Mouse (Mus musculus) kidney, adult 9 months (tissue): Measurements from ENCODE around the gene Tvp23b.

Source experiments
- DNase-seq: peaks from one replicate; pipeline ENCODE4 v3.0.0; 2022

Tvp23b gene

DNA sequence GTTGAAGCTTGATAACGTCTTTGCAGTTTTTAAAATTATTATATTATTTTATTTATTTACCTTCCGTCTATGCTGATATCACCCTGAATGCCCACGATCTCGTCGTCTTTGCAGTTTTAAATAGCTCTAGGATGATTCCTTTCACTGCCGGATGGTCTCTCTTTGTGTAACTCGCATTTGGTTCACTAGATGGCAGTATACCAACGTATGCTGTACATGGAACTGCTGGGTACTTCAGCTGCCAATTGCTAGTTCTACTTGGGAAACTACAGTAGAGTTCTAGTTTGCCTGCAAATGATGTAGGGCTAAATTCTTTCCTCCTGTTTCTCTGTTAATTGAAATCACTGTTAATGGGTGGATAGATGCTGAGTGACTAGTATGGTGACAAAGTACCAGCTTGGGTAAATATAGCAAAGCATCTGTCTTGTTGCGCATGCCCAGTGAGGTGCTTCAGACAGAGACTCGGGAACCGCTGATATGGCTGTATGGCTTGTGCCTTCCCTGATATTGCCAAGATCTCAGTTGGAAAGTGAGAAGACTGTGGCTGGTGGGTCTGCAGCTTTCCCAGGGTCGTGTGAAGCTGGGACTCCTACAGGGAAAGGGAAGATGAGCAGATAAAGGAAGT lies 22.6 kb downstream of the Tvp23b start:
- DNase-seq = peak; percentile 80

DNA sequence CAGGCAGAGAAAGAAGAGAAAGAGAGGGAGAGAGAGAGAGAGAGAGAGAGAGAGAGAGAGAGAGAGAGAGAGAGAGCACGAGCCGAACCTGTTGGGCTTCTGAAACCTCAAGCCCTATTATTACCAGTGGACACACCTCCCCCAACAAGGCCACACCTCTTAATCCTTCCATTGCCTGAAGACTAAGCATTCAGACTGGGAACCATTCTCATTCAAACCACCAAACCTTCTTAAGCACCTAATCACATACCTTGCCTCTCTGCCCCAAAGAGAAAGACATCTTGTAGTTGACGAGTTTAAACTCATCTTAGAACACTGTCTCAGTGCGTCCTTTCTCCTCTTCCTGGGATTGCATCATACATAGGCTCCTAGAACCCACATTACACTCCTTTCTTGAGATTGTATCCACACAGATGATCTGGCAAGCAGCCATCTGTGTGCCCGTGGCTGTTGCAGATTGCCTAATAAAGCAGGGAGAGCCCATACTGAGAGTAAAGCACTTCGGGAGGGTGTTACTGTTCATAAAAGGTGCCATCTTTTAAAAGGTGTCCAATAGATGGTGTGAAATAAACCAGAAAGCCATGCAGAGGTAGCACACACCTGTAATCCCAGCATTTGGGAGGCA lies 24.7 kb downstream of the Tvp23b start:
- DNase-seq = no peak

DNA sequence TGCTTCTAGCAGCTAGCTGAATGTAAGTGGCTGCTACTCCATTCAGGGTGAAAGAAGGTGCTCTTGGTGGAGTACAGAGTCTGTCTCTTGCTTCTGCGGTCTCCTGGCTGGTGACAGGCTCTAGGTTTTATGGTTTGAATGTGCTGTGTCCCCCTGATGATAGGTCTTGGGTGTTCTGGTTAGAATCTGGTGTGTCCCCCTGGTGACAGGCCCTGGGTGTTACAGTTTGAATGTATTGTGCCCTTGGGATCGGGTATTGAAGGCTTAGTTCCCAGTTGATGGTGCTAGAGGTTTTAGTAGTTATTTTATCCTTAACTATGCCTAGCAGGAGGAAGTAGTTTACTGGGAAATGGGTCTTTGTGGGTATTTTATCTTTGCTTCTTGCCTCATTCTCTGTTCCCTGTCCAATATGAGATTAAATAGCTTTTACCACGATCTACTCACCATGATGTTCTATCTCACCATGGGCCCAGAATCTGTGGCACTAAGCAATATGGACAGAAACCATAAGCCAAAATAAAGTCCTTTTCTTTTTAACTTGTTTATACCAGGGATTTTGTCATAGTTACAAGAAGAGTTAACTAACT lies 30.6 kb downstream of the Tvp23b start:
- no peak for DNase-seq

DNA sequence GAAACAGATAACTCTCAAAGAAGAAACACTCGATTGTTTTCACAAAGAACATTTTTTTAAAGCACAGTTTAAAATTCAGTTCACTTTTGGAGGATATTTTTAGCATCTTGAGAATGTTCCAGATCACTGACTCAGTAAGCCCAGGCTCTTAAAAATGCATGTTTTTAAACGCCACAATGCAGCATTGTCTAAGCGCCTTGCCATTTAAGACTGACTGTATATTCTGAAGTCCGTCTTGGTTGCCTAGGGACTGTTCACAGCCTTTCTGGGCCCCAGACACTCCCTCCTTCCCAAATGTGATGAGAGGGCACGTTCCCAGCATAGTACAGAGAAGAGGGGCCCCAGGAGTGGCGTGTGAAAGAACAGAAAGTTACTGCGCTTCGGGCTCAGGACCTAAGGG lies 32.1 kb downstream of the Tvp23b start:
- DNase-seq = no peak

DNA sequence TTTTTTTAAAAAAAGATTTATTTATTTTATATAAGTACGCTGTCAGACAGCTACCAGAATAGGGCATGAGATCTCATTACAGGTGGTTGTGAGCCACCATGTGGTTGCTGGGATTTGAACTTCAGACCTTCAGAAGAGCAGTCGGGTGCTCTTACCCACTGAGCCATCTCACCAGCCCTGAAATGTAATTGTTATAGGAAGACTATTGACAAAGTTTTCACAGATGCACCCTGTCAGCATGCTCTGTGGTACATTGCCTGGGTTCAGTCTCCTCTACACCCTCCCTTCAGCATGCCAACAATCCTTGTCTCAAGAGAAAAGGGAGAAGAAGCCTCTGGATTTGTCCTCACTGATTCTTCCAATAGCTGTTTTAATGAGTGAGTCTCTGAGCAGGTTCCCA lies 33.9 kb downstream of the Tvp23b start:
- no peak for DNase-seq

DNA sequence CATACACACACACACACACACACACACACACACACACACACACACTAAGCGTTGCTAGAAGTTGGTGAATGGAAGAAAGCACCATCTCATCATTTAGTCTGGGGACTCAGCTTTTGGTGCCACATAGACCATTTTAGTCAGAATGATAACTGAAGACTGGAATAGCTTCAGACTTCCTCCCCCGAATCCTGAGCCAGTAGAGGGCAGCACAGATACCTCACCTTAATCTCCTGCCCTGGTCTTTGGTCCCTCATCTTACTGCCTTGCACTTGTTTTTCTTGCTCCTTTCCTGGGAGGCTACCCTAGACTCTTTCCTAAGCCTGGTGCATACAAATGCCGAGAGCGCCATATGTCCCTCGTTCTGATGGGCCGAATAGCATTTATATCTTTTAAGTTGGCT lies 35.3 kb downstream of the Tvp23b start:
- peak; percentile 20 for DNase-seq

DNA sequence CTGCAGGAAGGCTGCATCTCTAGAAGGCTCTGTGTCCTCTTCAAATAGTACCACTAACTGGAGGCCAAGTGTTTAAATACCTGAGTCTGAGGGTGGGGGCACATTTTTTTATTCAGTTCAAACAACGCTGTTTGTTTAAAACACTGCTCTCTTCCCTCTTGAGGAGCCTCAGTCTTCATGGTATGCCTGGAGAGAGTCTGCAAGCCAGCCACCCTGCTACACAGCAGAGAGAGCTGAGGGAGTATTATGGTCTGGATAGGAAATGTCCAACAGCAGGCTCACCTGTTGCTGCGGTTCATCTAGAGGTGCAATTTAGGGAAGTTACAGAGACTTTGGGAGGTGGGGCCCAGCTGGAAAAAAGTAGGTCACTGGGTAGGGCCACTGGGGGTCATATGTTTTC lies 36.2 kb downstream of the Tvp23b start:
- no peak for DNase-seq

DNA sequence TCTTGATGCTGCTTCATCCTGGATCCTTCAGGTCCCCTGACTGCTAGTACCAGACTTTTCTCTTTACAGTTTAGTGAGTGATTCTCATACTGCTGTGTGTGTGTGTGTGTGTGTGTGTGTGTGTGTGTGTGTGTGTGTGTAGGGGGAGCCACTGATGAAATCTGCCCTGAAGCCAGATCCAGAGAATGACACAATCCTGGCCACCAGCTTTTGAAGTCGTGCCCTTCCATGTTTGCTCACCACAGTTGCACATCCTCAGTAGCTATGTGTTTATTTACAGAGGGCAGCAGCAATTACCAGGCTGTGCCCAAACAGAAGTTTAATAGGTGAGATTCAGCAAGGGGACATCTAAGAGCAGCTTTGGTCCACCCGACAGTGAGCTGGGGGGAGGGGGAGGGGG lies 37.5 kb downstream of the Tvp23b start:
- DNase-seq = no peak

DNA sequence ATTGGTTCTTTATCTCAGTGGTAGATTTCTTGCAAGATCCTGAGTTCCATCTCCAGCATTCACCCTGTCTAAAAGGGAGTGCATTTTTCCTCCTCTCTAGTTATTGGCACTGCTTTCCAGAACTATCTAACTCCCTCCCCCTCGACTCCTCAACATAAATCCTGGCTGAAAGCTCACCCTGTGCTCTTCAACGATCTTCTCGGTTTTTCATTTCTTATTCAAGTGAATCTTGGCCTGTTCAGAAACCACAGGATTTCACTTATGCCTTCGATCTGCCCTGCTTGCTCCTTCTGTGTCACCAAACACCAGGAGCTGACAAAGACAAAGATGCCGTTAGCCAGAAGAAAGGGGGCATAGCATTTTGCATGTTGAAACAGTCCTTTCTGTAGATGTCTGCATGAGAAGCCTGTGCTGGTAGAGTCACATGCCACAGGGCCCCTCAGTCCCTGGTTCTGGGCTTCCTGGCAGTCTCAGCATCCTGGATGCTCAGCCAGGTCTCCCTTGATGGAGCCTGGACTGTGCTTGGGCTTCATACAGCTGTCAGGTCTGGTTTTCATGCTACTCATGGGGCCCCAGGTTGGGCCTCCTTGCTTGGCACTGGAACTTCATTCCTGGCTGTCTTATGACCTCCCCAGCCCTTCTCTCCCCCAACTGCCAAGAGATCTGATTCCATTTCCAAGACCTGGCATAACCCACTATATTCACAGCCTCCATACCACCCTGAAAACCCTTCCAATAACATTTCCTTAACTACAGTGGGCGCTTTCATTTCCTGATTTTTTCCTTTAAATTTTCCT lies 40.9 kb downstream of the Tvp23b start:
- DNase-seq = no peak

DNA sequence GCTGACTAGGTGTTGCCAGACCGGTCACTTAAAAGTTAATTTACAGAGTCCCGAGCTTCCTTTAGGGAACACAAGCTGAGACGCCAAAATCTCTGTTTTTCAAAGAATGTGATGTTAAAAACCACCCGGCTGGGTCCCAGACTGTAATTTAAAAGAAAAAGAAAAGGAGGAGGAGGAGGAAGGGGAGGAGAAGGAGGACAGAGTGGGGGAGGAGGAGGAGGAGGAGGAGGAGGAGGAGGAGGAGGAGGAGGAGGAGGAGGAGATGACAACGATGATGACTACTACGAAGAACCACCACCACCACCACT lies 41.4 kb downstream of the Tvp23b start:
- DNase-seq = no peak

DNA sequence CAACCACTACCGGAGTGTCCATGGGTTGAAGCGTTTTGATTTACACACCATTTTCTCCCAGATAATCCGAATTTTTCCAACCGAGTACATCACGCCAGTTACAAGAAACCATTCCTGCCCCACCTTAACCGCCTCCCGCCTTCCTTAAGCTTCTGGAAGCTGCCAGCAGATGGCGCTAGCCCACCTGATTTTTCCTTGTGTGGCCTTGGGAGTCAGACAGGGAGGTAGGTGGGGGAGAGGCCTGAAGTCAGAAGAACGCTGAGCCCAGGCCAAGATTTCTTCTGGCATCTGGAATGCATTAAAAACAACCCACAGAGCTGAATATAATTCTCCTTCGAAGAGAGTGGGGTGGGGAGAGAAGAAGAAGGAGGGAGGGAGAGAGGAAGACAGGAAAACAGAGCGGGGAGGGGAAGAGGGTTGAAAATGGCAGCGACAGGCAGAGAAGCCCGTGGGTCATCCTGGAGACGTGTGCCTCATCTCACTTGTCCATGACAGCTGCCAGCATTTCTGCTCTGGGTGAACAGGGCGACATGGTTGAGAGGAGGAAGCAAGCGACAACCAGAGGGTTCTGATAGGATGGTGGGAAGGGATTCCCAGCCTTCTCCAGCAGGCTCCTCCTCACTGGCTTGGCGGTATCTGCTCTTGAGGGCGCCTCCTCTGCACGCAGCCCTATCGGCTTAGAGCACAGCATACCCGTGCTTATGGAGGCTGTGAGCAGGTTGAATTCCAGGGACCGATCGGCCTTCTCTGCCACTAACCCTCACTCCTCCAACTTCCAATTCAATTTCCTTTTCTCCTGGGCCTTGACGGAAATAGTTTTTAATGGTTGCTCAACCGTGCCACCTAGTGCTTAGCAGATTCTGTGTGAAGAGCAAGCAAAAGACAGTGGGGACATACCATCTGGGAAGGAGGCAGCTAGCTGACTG lies 42.1 kb downstream of the Tvp23b start:
- DNase-seq = peak; percentile 91

DNA sequence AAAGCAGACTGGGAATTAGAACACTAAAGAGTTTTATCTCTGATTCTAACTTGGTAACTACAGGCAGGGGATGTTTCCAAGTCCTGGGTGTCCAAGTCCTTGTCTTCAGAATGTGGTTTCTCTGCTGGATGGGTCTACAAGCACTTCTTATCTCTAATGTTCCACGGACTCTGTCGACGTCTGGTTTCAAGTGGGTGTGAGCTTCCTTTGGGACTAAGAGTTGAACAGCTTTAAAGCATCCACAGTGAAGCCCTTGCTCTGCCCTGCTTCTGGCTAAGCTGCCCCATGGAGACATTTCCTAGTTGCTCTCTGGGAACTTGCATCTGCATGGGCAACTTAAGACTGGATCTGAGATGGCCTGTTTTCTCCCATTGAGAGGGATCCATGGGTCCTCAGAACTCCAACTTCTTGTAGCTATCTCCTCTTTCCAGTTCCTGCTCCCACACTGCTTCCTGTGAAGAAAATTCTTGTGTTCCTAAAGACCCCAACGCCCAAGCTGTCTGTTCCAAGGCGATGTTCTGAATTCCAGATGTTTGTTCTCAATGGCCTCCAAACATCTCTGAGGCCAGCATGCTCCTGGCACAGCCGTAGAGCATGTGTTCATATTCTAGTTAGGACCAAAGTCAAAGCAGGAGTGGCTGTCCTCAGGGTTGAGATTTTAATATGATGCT lies 45.0 kb downstream of the Tvp23b start:
- DNase-seq = no peak

DNA sequence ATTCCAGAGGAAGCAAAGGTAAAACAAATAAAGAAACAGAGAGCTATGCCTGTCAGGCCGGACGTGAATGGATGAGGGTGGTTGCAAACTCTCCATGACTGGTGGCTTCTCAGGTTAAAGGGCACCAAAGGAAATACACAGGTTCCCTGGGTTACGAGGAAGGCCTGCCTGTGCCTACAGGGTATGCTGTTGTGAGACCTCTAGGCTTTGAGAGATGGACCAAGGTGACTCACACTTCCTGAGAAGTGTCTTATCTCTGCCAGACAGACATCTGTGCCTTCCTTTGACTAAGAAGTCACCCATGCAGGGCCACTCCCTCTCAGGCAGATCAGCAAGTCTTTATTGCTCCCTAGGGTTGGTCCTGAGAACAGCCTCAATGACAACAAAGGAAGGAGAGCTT lies 50.5 kb downstream of the Tvp23b start:
- peak; percentile 76 for DNase-seq

DNA sequence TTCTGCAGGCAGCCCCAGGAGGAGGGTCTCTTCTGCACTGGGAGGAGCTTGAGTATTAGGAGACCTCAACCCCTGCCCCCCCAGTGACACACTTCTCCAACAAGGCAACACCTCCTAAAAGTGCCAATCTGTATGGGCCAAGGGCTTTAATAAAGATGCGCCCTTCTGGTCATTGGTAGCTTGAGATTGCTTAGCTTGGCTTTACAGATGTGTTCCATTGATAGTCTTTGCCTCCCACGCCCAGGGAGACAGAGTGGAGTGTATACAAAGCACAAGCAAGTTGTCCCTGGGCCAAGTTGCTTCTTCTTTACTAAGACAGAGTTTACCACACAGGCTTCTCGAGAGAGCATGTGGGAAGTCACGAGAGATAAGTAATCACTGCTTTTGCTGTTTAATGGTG lies 51.3 kb downstream of the Tvp23b start:
- no peak for DNase-seq

DNA sequence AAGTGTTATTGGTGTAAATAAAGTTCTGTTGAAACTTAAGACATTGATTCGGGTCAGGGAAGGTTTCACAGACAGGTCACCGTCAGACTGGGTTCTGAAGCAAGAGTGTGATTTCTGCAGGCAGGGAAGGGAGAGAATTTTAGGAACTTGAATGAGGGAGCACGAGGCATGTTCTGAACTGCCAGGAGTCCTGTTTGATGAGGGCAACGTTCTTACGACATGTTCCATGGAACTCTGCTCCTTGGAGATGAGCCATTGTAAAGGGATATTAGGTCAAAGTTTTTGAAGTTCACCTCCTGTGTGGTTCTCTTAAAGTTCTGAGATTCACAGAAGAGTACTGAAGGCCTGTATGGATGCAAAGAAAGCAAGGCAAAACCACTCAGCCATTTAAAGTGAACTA lies 51.9 kb downstream of the Tvp23b start:
- peak; percentile 14 for DNase-seq

DNA sequence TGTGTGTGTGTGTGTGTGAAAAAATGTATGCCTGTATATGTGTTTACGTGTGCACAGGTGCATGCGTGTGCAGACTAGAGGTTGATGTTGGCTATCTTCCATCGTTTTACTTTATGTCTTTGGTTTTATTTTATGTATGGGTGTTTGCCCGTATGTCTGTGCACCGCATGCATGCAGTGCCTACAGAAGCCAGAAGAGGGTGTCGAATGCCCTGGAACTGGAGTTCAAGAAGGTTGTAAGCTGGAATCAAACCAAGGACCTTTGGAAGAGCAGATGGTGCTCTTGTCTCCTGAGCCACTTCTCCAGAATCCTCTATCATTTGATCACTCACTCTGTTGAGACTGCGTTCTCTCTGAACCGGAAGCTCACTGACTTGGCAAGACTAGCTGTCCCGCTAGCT lies 53.8 kb downstream of the Tvp23b start:
- DNase-seq = no peak

DNA sequence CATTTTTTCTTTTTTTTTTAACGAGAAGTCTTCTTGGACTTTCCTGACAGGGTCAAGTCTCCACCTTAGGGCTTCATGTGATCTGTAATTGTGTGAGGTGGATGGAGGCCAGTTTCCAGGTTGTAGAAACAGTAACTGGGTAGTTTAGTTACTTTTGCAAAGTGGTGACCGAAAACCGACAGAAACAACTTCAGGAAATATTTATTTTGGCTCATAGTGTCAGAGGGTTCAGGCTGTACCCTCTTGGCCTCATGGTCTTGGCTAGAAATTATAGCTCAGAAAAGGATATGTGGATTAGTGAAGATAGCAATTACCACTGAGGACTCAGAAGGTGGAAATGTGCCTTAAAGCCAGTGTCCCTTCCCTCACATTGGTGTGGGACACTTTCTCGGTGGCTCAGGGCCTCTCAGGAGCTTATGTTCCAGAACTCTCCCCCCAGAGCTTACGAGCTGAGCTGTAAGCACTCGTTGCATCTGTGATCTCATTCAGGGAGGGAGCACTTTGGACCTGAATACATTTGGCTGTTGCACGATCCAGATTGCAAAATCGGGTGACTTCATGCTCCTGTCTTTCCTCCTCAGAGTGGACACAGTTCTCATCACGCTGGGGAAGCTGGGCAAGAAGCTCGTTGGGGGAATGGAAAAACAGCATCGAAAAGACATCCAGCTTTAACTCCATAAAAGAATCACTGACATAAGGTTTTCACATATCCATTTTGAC lies 55.7 kb downstream of the Tvp23b start:
- peak; percentile 22 for DNase-seq

DNA sequence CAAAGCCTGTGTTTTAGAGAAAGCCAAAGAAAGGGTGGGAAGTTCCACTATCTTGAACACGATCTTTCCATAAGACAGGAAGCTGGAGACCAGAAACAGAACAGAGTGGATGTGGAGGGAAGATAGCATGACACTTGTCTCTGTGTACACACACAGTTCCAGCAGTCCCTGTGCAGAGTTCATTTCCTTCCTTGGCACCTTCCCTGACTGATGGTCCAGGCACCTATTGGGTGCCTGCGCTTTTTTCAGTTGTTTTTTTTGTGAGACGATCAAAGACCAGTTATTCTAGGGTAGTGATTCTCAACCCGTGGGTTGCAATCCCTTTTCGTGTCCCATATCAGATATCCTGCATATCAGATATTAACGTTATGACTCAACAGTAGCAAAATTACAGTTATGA lies 58.7 kb downstream of the Tvp23b start:
- DNase-seq = peak; percentile 22

DNA sequence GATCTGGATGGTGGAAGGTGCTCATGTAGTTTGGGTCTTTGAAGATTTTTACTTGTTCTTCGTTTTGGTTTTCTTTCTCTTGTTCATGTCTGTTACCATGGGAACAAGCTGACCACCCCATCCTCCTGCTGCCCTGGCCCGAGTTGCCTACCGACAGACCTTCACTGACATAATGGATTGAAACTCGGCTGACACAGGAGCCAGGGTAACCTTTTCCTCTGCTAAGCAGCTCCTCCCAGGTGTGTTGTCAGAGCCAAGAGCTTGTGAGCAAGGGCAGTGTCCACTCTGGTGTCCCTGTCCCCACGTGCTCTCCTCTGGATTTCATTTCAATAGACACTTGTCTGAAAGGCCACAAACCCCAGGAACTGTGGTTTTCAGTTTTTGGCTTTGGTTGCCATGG lies 59.7 kb downstream of the Tvp23b start:
- no peak for DNase-seq

DNA sequence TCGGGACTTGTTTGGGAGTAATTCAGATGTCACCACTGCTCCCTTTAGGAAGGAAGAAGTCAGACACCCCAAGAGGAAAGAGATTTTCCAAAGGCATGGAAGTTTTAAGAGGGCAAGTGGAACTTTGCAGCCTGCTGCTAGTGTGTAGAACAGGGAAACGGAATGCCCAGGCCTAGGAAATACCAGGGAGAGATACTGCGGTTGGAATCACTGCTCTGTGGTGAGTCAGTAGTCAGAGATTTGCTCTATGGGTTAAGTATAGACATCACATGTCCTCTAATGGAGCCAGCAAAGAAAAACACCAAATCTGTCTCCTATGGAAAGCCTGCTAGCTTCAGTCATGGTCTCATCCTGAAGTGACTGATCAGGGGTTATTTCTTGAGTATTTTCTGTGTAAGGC lies 60.9 kb downstream of the Tvp23b start:
- no peak for DNase-seq

DNA sequence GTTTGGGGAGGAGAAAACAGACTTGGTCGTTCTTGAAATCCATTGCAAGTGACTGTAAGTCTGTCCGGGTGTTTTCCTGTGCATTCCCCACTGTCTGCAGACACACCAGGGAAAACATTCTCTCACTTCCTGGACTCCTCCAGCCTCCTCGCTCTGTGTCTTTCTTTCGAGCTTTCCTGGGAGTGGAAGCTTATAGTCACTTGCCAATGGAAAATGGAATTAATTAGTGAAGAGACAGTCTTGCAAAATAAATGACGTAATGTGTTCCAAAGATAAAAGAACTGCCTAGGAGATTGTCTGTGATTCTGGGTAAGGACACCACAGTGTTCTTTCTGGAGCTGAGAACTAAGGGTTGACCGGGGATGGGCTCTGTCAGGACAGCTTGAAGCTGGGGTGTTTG lies 64.3 kb downstream of the Tvp23b start:
- no peak for DNase-seq

DNA sequence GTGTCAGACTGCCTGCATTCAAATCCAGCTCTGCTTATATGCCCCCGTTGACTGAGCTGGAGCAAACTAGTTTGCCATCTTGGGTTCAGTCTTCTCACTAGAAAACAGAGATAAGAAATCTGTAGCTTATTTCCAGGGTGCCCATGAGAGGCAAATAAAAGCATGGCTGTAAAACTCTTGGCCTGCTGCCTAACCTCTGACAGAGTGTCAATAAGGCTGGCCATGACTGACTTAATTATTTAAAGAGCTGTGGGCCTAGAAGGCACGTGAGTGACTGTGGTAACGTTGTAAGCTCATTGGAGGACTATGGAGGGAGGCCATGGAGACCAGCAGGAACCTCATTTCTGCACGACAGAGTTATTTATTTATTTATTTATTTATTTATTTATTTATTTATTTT lies 66.3 kb downstream of the Tvp23b start:
- DNase-seq = peak; percentile 30
